Mouse (Mus musculus): Measurements from ENCODE around the gene B3gnt7.

Gene B3gnt7

GRCm38 (mm10) chr1:86346851-86347715 lies 44.5 kb downstream of the B3gnt7 start:
- no peak for DNase-seq

- no peak for DNase-seq
Observed at GRCm38 (mm10) chr1:86347716-86348045, 45.0 kb downstream of the B3gnt7 start.

- DNase-seq, result no peak
Observed at GRCm38 (mm10) chr1:86348083-86348482, 45.5 kb downstream of the B3gnt7 start.

GRCm38 (mm10) chr1:86348801-86349200 lies 46.2 kb downstream of the B3gnt7 start:
- DNase-seq, result no peak

GRCm38 (mm10) chr1:86349201-86349600 lies 46.6 kb downstream of the B3gnt7 start:
- DNase-seq, result no peak

GRCm38 (mm10) chr1:86349696-86350095 lies 47.1 kb downstream of the B3gnt7 start:
- DNase-seq, result no peak

GRCm38 (mm10) chr1:86350576-86350975 lies 47.9 kb downstream of the B3gnt7 start:
- DNase-seq, result no peak

GRCm38 (mm10) chr1:86354186-86354585 lies 51.6 kb downstream of the B3gnt7 start:
- DNase-seq, result no peak
